Mouse (Mus musculus) mature B cell (primary cell): Measurements from ENCODE around the gene 4930595D18Rik.

Source experiments
- in situ Hi-C: fragments of 300-500 bp; cut with MboI; formaldehyde crosslinking; loops from 2 replicates; pipeline ENCODE4 v1.14.3; 2019

The 4930595D18Rik gene

DNA sequence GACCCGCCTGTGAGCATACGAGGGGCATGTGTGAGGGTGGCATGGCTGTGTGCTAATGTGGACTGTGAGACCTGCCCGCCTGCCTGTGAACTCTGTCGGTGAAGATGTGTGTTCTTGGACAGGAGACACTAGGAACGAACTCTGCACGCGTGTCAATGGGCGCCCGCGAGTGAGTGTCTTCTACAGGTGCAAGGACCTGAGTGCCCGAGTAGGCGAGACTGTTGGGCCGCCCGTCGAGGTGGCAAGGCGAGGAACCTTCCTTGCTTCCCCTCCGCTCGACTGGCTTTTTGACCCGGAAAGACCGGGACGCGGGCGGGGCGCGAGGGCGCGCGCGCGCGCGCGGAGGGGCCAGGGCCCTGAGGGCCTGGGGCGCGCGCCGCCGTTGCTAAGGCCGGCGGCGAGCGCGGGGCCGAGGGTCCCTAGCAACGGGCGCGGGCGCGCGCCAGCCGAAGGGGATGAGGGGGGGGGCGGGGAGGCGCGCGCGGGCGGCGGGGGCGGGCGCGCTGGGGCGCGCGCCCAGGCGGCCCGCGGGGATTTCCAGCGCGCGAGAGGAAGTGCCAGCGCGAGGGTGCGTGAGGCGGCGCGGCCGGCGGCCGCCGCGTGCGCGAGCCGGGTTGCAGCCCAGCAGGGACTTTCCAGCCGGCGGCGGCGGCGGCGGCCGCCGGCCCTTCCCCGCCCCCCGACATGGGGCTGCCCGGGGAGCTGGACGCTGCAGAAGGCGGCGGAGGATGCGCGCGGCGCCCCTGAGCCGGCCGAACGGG lies 18.3 kb downstream of the 4930595D18Rik start, which contains the start of gene Traf3:
Gene Traf3, plus strand, starts transcription at position 540 of the 761 bp plus-strand sequence.
- in situ Hi-C loops = no loop called here

DNA sequence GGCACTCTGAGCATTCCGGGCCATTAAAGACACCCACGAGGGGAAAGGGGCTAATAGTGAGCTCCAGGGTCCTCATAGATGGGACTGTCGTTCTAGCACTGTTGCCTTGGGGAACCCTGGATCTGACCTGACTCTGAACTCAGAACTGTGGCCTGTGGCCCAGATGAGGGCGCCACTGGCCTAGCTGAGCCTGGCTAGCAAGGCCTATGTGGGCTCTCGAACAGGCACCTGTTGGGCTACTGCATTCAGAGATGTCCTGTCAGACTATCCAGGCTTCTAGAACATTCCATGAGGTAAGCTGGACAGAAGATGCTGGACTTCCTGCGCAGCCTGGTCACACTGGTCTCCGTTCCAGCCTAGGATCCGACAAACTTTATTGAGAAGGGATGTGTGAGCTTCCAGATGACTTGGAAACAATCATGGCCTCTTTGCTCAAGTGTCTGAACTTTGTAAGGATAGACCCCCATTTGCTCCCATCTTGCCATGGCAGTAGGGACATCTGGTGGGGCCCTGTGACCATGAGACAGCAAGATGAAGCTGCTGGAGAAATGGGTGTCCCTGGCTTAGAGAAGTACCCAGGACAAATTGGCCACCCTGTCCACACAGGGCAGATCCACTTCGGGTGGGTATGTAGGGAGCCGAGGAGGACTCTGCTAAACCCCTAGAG lies 19.0 kb downstream of the 4930595D18Rik start:
- in situ Hi-C loops = no loop called here

DNA sequence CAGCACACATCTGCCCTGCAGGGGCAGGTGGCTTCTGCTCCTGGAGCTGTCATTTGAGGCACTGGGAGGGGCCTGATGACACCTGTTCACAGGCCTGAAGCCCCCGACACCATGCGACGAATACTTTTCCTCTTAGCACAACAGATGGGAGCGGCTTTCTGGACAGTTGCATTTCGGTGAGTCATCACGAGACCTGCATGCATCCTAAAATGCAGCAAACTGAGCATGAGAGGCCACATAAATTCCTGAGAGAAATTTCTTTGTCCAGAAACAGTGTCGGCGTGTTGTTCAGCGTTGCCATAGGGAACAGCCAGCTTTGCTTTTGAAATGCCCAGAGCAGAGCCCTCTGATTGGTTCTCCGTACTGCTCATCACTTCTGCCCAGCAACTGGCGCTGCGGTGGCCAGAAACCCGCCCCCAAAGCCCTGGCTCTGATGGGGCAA lies 20.0 kb downstream of the 4930595D18Rik start:
- in situ Hi-C loops = no loop called here

DNA sequence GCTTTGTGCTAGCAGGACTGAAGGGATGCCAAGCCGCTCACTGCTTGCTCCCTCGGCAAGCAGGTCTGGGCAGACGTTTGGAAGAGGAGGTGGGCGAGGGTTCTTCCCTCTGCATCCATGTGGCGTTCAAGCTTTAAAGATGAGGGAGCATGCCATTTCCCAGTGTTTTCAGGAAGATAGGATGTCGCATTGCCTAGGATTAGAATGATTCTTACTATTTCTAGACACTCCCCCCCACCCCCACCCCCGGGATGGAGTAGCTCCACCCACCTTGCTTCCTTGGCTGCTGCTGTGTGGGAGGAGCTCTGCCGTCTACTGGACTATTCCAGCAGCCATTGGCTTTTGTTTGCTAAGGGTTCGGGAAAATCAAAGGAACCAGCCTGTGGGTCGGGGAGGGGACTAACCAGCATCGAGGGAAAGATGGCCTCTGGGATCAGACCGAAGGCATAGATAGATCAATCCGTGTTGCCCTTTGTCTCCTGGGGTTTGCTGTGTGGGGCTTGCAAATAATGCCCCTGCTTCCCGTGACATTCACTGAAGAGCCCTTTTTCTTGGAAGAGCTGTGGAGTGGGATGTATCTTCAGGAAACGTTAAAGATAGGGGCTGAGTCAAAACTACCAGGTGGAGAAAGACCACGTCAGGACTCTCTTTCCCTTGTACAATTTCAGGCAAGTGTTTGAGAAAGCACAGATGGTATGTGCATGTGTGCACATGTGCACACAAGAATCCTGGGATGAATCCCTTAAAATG lies 21.8 kb downstream of the 4930595D18Rik start:
- in situ Hi-C loops = no loop called here

DNA sequence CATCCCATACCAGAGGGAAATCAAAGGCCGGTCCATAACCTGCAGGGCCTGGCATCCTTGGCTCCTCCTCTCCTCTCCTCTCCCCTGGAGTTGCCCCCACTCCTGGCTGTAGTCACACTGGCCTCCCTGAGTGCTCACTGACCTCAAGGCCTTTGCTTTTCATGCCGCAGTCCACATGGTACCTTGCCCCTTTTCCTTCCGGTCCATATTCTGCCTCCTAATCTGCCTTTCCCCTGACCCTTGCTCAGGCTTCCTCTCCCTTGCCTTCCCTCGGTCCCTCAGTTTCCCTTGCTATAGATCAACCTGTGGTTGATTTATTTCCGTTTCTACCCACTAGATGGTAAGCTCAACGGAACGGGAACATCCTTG lies 22.4 kb downstream of the 4930595D18Rik start:
- in situ Hi-C loops = no loop called here

DNA sequence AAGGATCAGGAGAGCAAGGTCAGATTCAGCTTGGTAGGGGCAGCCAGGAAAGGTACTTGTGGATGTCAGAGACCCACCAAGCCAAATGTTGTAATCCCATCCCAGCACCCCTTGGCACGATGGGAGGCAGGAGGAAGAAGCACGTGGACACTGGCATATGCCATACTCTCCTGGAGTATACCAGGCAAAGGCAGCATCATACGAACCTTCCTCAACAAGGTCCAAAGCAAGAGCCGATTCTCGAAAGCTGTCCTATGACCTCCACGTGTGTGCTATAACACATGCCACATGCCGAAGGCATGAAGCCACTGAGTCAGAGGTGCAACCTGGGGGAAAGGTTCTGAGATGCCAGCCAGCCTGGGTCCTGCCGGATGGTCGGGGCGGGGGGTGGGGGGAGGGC lies 23.4 kb downstream of the 4930595D18Rik start:
- in situ Hi-C loops = no loop called here

DNA sequence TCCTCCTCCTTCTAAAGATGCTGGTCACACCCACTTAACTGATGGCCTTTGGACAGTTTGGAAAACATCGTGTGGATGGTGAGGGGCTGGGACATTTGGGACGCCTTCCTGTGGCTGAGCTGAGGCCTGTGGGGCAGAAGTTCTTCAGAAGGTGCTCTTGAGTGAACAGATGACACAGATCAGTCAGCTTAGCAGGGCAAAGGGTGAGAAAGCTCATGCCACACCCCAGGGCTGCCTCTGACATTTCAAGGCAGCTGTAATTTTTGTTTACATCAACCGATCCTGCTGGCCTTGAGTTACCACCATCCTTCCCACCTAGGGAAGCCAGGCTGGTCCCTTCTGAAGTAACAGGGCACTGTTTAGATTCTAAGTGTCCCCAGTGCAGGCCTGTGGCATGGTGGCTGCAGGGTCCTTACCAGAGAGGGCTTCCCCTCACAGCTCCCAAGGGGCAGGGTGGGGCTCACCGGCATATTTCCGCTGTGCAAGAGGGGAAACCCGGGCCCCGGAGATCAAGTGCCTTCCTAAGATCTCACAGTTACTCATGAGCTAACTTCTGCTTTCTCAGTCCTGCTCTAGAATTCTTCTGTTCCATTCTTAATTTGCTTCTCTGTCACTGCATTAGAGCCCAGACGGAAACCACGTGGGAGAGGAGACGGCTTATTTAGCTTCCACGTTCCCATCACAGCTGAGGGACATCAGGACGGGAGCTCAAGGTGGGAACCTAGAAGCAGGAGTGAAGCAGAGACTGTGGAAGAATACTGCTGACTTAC lies 24.4 kb downstream of the 4930595D18Rik start:
- in situ Hi-C loops = no loop called here

DNA sequence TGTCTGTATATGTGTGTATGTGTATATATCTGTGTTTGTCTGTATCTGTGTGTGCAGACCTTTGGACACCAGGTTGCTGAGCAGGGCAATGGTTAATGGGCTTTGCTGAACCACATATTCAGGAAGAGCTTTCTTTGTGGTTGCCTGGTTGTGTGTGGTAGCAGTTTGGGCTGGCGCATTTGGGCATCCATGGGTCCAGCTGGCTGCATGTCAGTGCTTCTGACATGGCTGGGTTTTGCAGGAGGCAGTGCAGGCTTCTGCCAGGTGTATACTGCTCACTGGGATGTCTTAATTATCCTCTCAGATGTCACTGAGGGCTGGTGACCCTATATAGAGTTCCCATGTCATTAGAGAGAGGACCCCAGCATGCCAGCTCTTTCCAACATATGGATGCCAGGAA lies 28.5 kb downstream of the 4930595D18Rik start:
- in situ Hi-C loops = no loop called here

DNA sequence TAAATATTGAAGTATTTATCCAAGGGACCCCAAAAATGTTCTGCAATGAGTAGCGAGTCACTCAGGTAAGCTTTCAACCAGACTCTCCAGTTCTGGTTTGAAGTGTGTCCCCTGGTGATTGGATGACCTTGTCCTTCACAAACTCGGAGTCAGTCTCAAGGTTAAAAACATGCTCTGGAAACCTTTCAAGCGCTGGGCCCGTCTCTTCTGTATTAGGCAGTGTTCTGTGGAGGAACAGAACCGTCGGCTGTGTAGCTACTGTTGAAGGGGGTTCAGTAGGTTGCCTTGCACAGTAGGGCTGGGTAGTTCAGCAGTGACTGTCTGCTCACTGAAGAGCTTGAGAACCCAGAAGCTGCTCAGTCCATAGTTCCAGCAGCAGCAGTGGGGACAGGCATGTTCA lies 29.6 kb downstream of the 4930595D18Rik start:
- in situ Hi-C loops = no loop called here

DNA sequence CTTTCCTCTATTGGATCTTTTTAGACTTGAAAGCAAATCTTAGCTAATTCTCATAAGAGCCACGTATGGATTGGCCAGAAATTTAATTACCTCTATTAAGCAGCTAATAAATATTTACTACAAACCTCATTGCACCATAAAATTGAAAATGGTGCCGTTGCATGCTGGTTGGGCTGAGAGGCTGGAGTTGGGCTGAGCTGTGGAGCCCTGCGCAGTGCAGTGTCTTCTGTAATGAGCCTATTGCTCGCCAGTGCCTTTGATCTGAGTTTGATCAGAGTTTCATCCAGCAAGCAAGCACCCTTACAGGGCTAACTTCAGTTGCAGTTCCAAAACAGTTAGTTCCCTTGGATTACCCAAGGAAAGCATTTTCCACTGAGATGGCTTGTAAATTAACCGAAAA lies 30.3 kb downstream of the 4930595D18Rik start:
- in situ Hi-C loops = no loop called here

DNA sequence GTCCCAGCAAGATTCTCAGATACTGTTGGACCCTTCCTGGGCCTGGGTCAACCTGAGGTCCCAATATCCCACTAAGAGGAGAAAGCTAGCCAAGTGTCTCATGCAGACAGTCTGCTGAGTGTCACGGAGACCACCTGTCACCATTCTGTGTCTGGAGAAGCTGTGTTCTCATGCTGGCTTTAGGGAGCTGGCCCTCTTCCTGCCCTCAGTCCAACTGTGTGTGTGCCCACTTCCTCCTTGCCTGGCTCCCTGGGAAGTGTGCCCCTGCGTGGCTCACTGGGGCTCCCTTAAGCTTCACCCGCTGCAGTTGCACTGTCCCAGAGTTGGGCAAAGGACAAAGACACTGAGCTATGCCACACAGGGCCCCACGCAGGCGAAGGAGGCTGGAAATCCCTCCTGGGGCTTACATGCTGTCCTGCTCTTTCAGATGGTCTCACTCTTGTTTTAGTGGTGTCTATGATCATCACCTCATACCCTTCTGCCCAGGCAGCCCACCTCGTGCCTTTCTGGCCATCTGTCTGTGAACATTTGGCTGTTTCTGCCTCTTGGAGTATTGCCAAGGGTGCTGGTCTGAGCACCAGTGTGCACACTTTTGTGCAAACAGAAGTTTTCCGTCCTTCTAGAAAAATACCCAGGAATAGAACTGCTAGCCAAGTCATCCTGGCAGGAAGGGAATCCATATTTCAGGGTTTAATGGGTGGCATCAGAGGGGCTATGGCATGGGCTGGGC lies 31.1 kb downstream of the 4930595D18Rik start:
- in situ Hi-C loops = no loop called here

DNA sequence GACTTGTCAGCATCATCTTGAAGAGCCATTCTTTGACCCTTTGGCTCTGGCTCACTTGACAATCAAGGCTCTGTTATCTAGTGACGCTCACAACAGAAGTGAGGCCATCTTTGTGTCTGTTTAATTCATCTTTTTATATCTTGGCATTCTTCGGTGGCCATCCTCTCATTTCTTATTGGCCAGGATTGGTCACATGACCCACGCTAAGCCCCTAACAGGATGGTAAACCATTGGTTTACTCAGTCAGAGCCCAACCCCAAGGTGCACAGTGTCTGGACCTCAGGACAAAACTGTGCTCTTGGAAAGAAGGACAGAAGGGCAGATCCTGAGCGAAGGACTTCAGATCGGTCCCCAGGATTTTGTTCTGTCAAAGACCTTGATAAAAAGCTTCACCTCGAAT lies 31.7 kb downstream of the 4930595D18Rik start:
- in situ Hi-C loops = no loop called here

DNA sequence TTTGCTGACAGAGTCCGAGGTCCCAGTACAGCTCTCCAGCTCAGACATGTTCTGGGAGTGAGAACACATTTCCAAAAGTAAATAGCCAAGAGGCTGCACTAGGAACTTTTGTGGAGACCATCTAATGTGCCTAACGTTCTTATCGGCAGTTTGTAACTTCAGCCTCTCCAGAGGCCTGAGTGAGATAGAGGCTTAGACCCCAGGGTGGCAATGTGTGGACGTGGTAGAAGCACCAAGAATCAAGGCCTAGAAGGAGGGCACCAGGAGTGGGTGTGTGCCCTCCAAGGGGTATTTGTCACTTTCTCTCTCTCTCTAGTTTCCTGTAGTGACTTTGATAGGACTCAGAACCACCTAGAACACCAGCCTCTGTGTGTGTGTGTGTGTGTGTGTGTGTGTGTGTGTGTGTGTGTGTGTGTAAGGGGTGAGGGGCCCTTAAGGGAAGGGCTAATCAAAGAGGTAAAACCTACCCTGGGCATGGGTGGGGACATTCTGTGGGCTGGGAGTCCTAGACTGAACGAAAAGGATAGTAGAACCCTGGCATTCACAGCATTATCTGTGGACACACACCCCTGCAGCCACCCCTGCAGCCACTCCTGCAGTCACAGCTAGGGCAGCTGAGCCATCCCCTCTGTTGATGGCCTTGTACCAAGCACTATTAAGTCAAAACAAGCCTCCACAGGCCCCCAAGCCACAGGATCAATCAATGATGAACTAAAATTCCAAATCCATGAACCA lies 32.7 kb downstream of the 4930595D18Rik start:
- in situ Hi-C loops = no loop called here

DNA sequence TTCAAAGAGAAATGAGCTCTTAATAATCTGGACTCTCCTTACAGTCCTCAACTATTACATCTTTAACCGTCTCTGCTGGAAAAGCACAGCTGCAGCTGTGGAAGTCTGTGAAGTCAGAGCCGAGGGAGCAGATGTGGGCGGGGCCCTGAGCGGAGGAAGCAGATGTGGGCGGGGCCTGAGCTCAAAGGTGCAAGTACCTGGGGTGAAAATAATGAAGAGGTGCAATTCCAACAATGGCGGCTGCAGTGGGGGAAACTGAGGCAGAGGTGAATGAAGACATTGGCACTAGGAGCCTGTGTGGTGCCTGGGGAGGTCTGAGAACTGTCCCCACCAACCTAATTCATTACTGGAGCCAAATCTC lies 34.1 kb downstream of the 4930595D18Rik start:
- in situ Hi-C loops = no loop called here

DNA sequence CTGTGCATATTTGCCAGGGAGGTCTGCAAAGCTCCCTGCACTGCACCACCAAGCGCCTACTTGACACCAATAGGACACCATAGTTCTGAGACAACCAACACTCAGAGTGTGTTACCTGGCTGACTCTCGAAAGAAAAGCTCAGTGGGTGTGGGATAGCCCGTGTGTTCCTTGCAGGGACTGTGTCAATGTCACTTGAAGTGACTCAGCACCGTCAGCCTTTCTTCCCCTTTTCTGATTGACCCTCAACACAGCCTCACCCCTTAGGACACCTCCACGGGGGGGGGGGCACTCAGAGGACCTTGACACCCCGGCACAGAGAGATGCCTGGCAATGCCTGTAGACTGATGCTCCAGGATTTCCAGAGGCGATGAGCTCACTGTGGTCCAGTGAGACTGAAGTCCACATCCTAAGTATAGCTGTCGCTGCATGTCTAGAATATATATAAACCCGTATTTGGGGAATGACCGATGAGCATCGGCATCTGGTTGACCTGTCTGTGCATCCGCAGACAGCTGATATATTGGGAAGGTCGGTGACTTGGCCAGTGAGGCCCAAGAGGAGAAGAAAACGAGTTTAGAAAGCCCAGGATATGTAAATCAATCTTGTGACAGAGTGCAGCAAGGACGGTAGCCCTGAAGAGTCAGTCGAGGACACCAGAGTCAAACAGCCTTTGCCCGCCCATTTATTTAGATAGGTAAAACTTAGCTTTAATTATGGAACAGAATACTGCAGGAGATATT lies 34.6 kb downstream of the 4930595D18Rik start:
- in situ Hi-C loops = no loop called here

DNA sequence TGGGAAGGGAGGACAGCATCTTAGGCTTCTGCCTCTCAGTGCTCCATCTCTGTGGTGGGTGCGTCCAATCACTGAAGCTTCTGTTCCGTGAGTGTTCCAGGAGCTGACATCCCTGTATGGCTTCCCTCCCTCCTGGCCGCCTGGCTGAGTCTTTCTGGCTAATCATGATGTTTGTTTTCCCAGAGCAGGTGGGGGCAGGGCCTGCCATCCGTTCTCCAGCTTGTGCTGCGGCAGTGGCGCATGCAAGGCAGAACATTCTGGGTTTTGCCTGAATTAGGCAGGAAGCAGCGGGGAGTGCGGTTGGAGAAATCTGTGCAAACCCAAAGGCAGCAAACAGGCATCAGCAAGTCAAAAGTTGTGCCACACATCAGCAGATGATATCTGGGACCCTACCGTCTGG lies 39.0 kb downstream of the 4930595D18Rik start:
- in situ Hi-C loops = no loop called here

DNA sequence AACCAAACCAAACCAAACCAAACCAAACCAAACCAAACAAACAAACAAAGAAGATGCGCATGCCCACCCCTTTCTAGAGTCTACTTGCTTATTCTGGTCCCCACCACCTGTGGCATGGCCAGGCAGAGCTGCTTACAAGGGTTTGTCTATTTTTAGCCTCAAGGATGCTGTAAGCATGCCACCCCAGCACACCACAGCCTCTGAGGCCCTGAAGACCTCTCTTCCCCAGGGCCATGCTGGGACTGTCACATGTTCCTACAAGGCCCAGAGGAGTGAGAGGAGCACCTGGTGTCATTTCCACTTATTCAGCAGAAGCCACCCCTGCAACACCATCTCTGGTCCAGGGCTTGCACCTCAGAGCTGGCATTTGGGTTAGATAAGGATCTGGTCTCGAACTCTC lies 39.7 kb downstream of the 4930595D18Rik start:
- in situ Hi-C loops = no loop called here

DNA sequence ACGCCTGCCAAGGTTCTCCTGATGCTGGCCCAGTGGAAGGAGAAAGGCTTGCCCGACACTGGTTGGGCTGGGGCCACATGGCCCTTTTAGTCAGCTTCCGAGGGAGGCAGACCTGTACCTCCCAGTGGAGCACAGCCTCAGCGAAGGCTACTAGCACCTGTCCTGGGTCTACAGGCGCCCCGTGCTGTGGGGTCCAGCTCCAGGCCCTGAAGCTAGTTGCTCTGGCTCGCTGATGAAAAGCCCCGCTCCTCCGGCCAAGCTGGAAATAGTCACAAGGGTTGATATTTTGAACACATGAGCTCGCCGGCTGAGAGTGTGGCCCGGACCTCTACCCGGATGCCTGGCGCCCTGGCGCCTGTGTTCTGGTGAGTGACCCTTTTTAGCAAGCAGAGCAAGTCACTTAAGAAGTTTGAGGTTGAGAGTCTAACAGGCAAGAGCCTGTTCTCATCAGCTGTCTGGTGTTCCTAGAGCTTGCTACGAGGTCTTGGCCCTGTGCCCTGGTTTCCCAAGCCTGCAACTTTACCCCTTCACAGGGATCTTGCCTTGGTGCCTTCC lies 40.7 kb downstream of the 4930595D18Rik start:
- in situ Hi-C loops = no loop called here

DNA sequence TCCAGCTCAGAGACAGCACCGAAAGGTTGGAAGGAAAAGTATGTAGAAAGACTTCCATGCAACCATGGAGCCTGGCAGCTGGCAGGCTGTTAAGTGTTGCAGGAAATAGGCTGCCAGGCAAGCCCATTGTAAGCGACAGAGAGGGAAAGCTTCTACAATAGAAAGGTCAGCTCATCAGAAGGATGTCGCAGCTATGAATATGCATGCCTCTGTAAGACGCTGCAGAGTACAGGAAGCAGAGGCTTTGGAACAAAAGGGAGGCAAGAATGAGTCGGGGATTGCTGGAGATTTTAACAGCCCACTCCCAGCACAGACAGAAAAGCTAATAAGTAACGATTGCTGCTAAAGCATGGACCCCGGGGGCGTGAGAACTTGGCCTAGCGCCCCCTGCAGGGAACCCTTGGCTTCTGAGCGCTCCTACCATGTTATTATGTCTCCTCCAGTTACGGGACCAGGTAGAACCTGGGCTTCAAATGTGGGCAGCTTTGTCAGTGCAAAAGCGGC lies 41.2 kb downstream of the 4930595D18Rik start:
- in situ Hi-C loops = no loop called here
